Mouse (Mus musculus): ENCODE results near the gene Slc37a3.
"Not testable (repeated sequence)": the region's sequence is repeated elsewhere in the genome, so short reads cannot be mapped to it uniquely, and the experiment has no call there.

Gene Slc37a3

DNA sequence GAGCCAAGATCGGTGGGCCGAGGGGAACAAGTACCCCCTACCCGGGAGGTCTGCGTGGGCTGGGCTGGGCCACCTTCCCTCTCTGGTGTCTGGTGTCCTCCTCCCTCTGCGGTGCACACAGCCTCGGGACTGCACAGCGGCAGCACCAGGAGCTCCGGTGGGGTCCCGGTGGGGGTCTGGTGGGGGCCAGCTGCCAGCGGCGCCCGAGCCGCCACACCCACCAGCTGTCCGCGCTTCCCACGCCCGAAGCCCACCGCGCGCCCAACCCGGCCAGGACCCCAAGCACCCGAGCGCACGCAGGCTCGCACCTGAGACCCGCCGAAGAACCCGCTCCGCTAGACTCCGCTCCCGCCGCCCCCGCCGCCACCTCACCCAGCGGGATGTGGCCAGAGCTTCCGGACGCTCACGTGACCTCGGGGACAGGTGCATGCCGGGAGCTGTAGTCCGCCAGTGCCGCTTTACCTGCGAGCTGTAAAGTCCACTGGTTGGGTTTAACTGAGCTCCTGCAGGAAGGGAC, at the start of gene Slc37a3:
Gene Slc37a3, minus strand, starts transcription at position 365 of the 517 bp plus-strand sequence.
- peak; percentile 80 for DNase-seq (ENCODE audit: low read depth, low spot score)

DNA sequence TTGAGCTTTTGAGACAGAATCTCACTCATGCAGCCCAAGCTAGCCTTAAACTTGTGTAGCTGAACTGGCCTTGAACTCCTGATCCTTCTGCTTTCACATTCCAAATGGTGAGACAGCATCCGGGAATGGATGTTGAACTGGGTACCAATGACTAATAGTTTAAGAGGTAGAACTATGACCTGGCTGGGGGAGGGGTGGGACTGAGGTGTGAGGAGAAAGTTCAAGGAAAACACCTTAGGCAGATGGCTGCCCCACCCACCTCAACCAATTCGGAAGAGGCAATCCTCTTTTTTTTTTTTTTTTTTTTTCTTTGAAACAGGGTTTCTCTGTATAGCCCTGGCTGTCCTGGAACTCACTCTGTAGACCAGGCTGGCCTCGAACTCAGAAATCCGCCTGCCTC, 49.2 kb upstream of the Slc37a3 start:
- no peak for DNase-seq (ENCODE audit: low read depth, low spot score)

DNA sequence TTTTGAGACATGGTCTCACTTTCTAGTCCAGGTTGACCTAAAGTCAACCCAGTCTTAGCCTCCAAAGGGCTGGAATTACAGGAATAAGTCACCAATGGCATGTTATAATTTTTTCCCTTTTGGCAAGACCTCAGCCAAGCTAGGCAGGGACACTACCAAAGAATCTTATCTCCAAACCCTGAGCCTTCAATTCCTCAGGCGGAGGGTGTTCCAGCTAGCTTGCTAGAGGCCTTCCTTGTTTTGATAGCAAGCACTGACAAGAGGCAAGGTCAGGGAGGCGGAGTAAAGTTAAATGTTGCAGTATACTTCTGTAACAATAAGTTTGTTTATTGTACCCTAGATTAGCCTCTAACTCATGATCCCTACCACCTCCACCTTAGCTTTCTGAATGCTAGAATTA, 47.7 kb upstream of the Slc37a3 start:
- no peak for DNase-seq (ENCODE audit: low read depth, low spot score)

DNA sequence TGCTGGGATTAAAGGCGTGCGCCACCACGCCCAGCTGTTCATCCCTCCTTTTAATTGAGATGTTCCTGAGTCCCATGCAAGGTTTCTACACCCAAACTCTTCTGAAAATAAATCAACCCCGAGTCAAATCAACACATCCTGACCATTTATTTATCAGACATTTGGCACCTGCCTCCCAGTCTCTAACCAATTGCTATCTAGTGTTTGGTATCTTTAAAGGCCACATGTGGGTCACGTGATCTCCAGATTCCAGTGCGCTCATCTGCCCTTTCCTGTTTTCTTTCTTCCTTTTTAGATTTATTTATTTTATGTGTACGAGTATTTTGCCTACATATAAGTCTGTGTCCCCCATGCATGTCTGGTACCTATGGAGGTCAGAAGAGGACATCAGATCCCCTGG, 46.2 kb upstream of the Slc37a3 start:
- DNase-seq (ENCODE audit: low read depth, low spot score), result no peak

DNA sequence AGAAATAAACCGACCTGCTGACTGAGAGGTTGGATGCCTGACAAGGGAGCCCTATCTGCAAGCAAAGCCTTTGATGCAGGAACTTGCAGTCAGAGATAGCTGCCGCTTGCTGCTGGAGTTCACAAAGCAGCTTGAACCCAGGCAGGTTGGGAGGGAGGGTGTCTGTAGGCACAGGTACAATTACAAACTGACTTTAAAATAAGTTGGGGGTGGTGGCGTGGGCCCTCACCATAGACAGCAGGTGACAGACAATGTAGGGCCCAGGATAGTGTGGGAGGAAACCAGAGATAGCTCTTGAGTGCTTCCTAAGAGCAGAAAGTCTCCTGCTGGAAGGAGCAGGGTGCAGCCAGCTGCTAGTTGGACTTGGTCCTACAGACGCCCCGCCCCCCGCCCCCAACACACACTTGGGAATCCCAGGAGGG, 45.7 kb upstream of the Slc37a3 start:
- DNase-seq (ENCODE audit: low read depth, low spot score), result no peak

DNA sequence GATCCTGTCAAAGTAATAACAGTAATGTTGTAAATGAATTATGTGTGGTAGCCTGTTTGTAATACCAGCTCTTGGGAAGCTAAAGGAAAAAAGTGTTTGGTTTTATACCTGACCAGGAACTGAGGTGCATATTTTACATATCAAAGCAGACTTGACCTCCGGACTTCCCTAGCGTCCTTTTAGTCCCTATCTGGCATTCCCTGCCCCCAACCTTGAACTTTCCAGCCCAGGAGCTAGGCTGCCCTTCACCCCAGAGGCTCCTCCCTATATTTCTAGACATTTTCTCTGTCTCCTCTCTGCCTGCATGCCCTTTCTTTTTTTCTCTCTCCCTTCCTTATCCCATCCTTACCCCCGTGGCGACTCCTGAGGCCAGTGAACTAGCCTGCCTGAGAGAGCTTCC, 43.4 kb upstream of the Slc37a3 start:
- DNase-seq (ENCODE audit: low read depth, low spot score), result no peak

DNA sequence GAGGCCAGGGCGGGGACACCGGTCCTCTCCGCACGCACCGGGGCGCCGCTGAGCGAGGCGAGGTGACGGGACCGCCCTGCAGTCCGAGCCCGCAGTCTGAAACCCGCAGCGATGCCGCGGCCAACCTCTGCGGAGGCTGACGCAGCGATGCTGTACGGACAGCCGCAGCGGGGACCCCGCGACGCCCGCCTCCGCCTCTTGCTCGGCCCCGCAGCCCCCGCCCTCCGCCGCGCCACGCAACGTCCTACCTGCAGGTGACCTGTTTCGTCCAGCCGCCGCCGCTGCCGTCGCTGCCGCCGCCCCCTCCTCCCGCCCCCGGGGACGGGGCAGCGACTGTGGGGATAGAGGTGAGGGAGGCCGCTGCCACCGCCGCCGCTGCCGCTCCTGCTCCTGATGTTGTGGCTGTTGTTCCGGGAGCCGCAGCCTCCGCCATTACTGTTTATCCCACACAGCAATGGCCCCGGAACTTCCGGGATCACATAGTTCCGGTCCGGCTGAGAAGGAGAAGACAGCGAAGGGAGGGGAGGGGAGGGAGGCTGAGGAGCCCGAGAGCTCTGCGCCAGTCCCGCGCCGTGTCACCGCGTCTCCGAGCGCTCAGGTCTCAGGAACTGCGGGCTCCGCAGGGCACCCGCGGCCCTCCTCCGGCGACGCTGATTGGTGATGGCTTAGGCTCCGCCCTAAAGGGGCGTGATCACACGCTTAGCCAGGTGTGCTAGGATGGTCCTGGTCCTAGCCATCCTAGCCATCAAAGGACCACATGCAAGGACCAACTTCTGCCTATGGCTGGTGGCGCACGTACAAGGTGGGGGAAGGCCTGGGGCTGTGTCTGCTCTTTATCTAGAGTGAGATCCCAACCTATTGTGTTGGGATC, 42.6 kb upstream of the Slc37a3 start, which contains the start of gene Mkrn1:
Gene Mkrn1, minus strand, starts transcription at position 612 of the 871 bp plus-strand sequence.
- DNase-seq (ENCODE audit: low read depth, low spot score), result peak; percentile 84

DNA sequence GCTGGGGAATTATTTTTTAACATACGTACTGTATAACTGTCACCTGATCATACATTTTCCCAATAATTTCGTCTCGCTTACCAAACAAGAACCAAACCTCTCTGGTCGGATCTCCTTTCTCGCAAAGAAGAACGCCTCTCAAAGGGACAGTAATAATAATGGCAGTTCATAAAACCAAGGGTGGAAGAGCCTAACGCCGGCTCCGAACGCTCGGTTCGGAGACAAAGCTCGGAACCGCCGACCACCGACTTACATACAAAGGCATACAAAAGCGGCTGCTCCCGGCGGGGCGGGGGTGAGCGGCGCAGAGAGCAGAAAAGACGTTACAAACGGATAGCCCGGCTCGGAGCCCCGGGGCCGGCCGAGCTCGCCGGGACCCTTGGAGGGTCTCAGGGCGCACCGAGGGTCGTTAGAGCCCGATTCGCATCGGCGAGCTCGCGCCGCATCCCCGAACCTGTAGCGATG, 41.9 kb upstream of the Slc37a3 start:
- peak; percentile 11 for DNase-seq (ENCODE audit: low read depth, low spot score)

DNA sequence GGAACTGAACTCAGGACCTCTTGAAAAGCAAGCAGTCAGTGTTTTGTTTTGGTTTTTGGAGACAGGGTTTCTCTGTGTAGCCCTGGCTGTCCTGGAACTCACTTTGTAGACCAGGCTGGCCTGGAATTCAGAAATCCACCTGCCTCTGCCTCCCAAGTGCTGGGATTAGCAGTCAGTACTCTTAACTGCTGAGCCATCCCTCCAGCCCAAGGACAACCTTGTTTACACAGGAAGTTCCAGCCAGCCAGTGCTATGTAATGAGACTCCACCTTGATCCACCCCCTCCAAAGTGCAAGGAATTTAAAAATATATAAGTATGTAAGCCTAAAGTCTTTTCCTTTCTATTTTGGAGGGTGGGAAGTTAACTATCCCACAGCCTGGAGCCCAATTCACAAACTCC, 39.2 kb upstream of the Slc37a3 start:
- DNase-seq (ENCODE audit: low read depth, low spot score), result not testable (repeated sequence)

DNA sequence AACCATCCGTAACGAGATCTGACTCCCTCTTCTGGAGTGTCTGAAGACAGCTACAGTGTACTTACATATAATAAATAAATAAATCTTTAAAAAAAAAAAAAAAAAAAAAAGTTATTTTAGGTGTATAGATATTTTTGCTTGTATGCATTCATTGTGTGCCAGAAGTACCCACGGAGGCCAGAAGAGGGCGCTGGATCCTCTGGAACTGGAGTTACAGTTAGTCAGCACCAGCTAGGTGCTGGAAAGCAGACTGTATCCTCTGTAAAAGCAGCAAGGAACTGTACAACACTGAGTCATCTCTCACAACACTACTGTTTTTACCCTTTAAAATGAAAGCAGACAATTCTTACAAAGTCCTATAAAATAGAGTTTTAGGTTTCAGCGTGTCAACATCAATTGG, 38.3 kb upstream of the Slc37a3 start:
- peak; percentile 63 for DNase-seq (ENCODE audit: low read depth, low spot score)

DNA sequence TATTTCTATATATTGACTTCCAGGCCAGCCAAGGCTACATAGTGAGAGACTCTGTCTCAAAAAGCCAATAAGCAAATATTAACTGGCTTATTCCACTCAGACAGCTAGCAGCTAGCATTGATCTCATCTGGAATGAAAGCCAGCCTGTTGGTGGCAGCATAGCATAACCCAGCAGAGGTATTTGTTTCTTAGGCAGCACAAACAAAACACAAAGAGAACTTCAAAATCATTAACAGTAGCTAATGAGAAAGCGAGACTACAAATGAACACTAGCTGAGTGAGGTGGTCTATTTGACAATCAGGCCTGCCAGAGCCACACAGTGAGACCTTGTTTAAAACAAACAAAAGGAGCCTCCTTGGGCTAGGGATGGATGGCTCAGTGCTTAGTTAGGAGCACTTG, 36.6 kb upstream of the Slc37a3 start:
- no peak for DNase-seq (ENCODE audit: low read depth, low spot score)

DNA sequence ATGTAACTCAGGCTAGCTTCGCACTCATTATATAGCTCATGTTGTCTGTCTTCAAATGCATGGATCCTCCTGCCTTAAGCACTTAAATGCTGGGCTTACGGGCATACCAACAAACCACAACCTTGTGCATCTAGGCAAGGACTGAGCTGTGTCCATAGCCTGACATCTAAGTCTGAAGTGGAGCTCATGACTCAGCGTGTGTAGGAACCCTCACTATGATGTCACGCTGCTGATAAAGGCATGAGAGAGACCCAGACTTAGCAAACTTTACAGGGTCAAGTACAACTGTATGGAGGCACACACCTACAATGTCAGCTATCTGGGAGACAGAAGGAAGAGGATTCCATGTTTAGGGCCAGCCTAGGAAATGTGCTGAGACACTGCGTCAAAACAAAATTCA, 29.0 kb upstream of the Slc37a3 start:
- no peak for DNase-seq (ENCODE audit: low read depth, low spot score)

DNA sequence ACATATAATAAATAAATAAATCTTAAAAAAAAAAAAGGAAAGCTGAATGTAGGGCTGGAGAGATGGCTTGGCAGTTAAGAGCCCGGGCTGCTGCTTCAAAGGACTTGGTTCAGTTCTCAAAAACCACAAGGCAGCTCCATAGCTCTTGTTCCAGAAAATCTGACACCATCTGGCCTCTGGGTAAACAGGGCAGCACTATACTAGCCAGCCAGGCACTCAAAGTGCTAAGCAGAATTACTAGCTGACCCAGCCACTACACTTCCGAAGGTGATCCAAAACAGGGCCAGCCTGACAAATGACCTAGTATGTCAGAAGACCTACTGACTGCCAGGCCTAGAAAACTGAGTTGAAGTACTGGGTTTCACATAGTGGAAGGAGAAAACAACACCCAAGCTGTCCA, 25.7 kb upstream of the Slc37a3 start:
- no peak for DNase-seq (ENCODE audit: low read depth, low spot score)

DNA sequence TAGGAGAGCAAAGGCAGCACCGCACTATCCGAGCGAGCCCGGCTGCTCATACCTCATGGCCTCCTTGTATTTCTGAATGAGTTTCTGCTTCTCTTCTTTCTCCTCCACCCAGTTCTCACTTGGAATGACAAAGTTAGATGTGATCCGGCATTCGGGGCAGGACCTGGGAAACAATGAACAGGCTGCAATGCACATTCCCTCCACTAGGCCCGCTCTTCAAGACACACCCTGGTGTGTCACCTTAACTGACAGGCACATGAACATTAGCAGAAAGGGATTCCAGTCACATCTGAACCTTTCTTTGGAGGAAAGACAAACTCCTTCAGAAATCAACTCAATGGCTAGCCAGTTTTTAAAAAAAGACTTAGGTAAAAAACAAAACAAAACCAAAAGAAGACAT, 22.9 kb upstream of the Slc37a3 start:
- DNase-seq (ENCODE audit: low read depth, low spot score), result peak; percentile 60

DNA sequence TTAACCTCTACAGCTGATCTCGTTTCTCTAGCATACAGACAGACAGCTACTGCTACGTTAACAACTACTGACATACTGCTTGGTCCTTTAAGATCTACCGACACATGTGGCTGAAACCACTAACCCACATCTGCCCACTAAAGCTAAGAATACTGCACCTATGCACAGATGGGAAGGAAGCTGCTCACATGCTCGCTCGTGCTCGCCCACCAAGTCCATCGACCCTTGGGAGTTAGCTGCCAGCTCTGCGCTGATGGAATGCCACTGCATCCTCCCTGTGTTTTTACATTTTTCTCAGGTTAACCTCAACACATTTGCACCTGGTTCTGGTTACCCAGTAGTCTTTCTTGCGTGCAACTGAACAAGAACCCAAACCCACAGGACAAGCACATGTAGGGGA, 20.9 kb upstream of the Slc37a3 start:
- DNase-seq (ENCODE audit: low read depth, low spot score), result no peak

DNA sequence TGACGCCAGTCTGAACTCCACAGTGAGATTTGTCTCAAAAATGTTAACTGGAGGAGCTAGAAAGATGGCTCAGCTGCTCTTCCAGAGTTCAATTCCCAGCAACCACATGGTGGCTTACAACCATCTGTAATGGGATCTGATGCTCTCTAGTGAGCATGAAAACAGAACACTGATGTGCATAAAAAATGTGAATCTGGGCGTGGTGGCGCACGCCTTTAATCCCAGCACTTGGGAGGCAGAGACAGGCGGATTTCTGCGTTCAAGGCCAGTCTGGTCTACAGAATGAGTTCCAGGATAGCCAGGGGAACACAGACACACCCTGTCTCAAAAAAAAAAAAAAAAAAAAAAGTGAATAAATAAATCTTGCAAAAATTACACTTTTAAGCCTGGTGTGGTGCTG, 19.6 kb upstream of the Slc37a3 start:
- DNase-seq (ENCODE audit: low read depth, low spot score), result no peak

DNA sequence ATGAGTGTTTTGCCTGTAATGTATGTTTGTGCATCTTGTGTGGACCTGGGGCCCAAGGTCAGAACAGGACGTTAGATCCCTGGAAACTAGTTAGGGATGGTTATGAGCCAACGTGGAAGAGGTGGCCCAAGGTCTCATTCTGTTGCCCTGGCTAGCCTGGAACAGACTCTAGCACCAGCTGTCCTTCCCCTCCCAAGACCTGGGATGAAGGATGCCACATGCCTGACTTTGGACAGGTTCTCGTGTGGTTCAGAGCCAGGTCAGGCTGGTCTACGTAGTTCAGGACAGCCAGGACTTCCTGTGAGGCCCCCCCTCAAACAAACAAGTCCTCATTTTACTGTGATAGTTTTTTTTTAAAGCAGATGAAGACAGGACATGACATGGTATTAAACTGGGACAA, 18.4 kb upstream of the Slc37a3 start:
- DNase-seq (ENCODE audit: low read depth, low spot score), result no peak

DNA sequence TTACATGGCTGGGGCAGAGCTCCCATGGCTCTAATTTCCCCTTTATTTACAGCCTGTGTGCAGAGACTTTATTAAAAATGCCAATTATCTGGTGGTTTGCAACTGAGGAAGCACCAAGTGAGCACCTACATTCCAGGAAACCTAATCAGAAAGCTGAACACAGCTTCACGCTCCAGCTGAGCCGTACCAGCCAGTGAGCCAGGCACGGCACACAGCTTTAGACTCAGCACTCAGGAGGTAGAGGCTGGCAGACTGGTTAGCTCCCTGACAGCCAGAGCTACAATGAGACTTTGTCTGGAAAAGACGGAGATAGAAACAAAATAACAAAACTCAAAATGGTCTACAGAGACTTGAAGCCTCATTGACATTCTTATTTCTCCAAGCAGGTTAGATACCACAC, 18.0 kb upstream of the Slc37a3 start:
- DNase-seq (ENCODE audit: low read depth, low spot score), result no peak

DNA sequence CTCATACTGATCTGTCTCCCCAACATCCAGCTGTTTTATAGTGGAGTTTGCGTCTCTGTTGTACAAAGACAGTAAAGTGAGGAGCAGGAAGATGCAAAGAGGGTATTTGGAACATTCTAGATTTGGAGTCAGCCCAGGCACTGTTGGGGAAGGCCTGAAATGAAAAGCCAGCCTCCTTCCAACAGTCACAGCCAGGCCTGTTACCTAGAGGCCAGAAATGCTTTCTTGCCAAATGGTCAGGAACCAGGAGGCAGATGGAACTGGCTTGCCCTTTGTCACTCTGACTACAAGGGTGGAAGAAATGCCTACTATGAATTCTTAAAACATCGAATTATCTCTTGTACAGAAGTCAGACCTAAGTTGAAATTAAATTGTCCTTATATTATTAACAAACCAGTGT, 12.5 kb upstream of the Slc37a3 start:
- no peak for DNase-seq (ENCODE audit: low read depth, low spot score)

DNA sequence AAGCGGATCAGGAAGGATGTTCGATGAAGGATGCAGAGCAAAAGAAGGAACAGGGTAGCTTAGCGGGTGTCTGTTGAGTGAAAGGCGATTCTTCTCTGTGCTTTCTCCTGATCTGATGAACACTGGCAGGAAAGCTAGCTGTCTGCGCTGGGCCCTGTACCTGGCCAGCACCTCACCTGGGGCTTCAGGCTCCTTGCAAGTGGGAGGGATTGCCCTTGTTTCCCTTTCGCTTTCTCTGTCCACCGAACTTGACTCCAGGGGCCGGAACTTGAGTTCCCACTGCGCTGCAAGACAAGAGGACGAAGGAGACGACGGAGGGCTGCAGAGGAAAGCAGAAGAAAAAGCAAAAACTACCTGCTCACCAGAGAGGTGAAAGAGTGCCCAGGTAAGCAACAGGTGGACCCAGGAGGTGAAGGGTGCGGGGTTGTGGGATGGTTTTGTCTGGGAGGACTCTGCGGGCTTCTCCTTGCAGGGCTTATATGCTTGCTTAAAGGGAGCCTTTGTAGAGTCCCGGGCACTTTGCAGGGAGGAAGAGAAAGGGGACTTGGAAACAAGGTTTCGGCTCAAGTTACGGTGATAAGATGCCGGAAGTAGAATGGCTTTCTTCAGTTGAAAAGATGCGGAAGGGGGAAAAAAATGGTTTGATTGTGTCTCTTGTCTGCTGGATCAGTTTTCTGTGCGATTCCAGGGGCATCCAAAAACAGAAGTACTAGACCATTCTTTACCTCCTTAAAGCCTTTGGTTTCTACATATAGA, 3.8 kb upstream of the Slc37a3 start, which contains the start of gene Rab19:
Gene Rab19, plus strand, starts transcription at position 51 of the 756 bp plus-strand sequence.
- DNase-seq (ENCODE audit: low read depth, low spot score), result no peak

DNA sequence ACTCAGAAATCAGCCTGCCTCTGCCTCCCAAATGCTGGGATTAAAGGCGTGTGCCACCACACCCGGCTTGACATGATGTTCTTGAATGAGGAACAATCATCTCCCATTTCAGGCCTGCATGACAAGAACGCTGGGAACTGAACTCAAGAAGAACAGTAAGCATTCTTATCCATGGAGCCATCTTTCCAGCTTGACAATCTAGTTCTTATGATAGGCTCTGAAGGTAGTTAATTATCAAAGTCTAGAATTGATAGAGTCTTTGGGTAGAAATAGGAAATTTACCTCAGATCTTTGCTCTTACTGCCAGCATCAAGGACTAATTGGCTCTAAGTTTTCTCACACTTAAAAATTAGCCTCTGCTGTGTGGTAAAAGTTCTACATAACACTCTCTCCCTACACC, 2.8 kb upstream of the Slc37a3 start:
- DNase-seq (ENCODE audit: low read depth, low spot score), result no peak

DNA sequence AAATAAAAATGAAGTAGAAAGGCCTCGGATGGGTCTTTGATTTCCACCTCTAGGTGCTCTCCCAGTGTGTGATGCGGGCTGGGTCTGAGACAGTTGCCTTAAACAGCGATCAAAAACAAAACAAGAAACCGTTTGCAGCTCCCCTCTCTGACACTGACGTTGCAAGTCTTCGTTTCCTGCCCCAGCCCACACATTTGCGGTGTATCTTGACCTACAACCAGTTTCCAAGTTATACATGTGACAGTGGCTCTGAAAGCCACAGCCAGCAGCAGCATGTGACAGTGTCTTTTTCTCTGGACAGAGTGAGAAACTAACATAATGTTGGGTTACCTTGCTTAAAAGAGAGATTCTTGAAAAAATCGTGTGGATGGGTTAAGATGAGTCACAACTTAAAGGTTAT, 2.3 kb upstream of the Slc37a3 start:
- no peak for DNase-seq (ENCODE audit: low read depth, low spot score)

Data from forelimb bud, embryonic 11.5 days (tissue).